Mouse (Mus musculus) small intestine, adult 2 months (tissue): ENCODE measurements around the gene Diaph2.

Experiments
- CTCF ChIP-seq: fragments of 200-500 bp; IDR thresholded peaks from 2 replicates; pipeline ENCODE4 v1.5.1; 2012; ENCODE audit warnings: low read depth, mild to moderate bottlenecking, control low read depth, inconsistent platforms, low read length, moderate library complexity, mixed read lengths; ENCODE audit not compliant: insufficient replicate concordance, insufficient read length; ENCODE audit errors: extremely low read depth
- POLR2A ChIP-seq: fragments of 200-500 bp; IDR thresholded peaks from 2 replicates; pipeline ENCODE4 v1.6.1; 2012; ENCODE audit warnings: low read depth, mild to moderate bottlenecking, control low read depth, inconsistent platforms, low read length, moderate library complexity

- no peak for TF ChIP-seq CTCF
- no peak for TF ChIP-seq POLR2A
Measured at GRCm38 (mm10) chrX:130149216-130149615, 399.7 kb downstream of the Diaph2 start.
